Mouse (Mus musculus): ENCODE data around the gene Paics. TPM values are rescaled to one million over a fixed set of nuclear protein-coding genes. Genes with fewer than 3 reads are reported as not detected.

The Paics gene
- 48.6 TPM for polyA plus RNA-seq (2014; fragmentation: Illumina TruSeq; extraction: RNeasy Lipid Tissue Mini Kit (QIAGEN cat#74804); ENCODE audit: low replicate concordance)

DNA sequence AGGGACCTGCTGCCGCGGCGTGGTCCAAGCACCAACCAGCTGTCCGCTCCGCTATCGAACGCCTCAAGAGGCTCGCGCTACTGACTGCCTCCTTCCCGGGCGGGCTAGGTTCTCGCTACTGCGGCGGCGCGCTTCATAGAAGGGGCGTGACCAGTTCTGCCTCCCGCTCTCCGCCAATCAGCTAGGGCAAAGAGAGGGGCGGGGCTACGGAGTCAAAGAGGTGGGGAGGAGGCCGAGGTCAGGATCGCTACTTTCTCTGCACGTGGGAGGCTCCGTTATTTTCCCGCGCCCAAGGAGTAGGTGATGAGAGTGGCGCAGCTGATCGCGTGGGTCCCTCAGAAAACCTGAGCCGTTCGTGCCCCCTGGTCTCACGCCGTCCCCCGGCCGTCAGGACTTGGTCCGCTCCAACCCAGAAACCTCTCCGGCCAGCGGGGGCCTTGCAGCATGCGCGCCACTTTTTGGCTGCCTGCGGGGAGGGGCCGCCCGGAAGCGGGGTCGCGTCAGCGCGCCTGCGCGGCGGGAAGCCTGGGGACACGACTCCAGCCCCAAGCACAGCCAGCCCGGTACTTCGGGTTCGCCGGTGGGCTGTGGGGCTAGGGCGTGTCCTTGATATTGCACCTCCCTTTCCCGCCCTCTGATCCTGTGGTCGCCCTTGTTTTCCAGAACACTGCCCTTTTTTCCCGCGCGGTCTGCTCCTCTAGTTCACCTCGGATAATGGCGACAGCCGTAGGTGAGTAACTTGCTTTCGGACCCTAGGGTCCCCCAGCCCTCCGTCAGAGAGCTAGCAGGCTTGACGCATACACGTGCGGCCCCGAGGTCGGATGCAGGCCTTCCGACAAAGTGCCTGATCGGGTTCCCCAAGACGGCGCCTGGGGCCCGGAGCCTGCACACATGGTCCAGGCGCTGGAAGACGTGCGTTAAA lies at the start of gene Paics, which contains the start of gene Ppat:
Paics (plus strand) TSS at position 202 of the 922 bp plus-strand sequence.
Ppat (minus strand) TSS at position 473 of the 922 bp plus-strand sequence.

DNA sequence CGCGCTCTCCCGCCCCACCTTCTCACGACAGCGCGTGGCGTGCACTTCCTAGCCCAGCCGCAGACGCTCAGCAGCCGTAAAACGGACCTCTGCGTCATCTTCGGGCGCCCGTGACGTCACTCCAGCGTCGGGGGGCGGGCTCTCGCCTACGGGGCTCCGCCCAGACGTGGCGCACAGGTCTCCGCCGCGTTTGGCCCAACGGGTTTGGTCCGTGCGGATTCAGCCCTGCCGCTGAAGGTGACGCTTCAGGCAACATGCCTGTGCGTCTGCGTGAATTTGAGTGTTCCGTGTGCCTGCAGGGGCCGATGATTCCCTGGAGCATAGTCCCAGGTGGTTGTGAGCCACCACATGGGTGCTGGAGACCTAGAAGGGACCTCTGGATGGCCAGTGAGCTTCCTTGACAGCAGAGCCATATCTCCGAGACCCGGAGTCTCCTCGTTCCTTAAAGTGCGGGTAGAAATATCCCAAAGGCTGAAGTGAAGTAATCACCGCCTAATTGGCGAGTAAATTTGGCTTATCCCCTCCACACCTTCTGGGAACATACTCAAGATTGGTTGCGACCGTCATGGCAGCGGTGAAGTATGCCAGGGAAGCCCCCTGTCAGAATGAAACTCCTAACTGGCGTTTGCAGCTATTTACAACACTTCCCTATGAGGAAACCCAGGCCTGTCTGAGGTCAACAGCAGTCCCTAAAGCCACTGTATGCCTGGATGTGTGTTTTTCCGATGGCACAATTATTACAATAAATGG lies 45.5 kb upstream of the Paics start, which contains the start of gene Aasdh:
Aasdh (minus strand) TSS at position 110 of the 750 bp plus-strand sequence.

DNA sequence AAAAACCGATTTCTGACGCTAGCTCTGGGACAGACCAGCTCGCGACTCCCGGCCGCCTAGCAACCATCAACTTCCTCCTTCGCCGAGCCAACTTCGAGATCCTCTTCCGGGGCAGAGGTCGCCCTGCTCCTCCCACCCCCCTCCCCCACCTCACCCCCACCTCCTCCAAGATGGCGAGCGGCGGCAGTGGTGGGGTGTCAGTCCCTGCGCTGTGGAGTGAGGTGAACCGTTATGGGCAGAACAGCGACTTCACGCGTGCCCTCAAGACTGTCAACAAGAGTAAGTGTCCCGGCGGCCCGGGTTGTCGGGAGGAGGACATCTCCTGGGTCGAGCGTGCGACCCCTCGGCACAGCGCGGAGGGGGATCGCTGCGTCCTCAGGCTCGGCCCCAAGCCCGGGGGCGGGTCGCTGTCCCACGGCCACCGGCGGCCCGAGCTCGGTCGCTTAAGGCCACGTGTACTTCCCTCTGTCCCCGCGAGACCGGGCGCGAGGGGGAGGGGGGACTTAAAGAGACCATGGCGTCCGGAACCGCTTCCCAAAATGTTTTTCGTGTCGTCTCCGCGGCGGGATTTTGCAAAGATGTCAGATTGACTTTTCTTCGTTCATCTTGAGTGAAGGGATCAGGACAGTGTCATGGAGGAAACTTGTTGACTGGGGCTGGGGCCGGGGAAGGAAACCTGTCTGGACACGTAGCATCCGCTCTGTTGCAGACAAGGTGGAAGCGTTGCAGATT lies 23.6 kb downstream of the Paics start, which contains the start of gene Srp72:
Srp72 (plus strand) TSS at position 130 of the 732 bp plus-strand sequence.

DNA sequence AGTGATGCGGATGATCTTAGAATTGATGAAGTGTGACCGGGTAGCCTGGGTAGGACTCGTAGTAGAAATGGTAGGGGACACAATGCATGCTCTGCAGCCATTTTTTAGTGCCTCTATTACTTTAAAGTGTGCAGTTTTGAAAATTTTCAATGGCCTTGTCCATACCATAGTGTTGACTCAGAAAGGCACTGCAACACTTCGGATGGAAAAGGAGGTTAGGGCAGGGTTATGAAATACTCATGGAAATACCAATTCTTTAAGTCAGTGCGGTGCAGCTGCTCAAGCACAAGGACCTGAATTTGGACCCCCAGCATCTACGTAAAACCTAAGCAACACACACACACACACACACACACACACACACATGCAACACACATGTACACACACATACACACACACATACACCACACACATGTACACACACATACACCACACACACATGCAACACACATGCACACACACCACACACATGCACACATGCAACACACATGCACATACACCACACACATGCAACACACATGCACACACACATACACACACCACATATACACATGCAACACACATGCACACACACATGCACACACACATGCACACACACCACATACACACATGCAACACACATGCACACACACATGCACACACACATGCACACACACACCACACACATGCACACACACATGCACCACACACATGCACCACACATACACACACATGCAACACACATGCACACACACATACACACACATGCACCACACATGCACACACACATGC lies 53.1 kb downstream of the Paics start, which contains the start of gene Arl9:
Arl9 (plus strand) TSS at position 5 of the 771 bp plus-strand sequence.

DNA sequence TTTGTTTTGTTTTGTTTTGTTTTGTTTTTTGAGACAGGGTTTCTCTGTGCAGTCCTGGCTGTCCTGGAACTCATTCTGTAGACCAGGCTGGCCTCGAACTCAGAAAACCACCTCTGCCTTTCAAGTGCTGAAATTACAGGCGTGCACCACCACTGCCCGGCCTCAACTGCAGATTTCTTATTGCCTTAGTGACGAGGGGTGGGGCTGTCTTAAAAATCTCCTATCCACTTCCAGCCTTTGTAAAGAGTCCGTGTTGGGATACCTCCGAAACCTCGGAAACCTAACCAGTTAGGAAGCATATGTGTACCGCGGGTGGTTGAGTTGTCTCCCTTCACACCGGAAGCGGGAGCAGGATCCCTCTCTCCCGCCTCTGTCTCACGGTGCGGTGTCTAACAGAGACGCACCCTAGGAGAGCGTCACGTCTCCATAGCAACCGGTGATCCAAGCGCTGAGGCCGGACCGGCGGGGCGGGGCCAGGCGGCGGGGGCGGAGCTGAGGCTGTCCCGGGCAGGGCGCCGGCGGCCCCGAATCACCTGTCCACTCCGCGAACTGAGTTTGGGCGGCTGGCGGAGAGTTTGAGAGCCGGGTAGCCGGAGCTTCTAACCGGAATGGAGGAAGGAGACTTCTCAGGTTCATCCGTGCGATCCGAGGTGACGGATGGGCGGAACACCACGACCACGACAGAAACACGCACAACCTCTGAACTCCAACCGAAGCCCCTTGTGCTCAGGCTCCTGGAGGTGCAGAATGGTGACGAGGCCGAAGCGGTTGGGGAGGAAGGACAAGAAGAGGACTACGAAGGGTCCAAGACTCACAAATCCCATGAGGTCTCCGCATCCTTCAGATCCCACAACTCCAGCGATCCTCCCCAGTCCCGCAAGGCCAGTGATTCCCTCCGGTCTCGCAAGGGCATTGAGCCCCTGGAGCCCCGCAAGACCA lies 64.7 kb downstream of the Paics start, which contains the start of gene Thegl:
Thegl (plus strand) TSS at position 480 of the 939 bp plus-strand sequence.

Other genes starting within 250 kb of the Paics start
- gene Aasdh, start 45.8 kb upstream of the Paics start, polyA plus RNA-seq (2014; fragmentation: Illumina TruSeq; extraction: RNeasy Lipid Tissue Mini Kit (QIAGEN cat#74804); ENCODE audit: low replicate concordance), result 15.3 TPM
- gene Ppat, start 271 bp downstream of the Paics start, polyA plus RNA-seq (2014; fragmentation: Illumina TruSeq; extraction: RNeasy Lipid Tissue Mini Kit (QIAGEN cat#74804); ENCODE audit: low replicate concordance), result 14.3 TPM
- 149 TPM for gene Srp72, start 23.4 kb downstream of the Paics start, polyA plus RNA-seq (2014; fragmentation: Illumina TruSeq; extraction: RNeasy Lipid Tissue Mini Kit (QIAGEN cat#74804); ENCODE audit: low replicate concordance)
- not detected for gene Arl9, start 52.7 kb downstream of the Paics start, polyA plus RNA-seq (2014; fragmentation: Illumina TruSeq; extraction: RNeasy Lipid Tissue Mini Kit (QIAGEN cat#74804); ENCODE audit: low replicate concordance)
- not detected for gene Thegl, start 64.7 kb downstream of the Paics start, polyA plus RNA-seq (2014; fragmentation: Illumina TruSeq; extraction: RNeasy Lipid Tissue Mini Kit (QIAGEN cat#74804); ENCODE audit: low replicate concordance)
- 31.8 TPM for gene Hopx, start 163.8 kb downstream of the Paics start, polyA plus RNA-seq (2014; fragmentation: Illumina TruSeq; extraction: RNeasy Lipid Tissue Mini Kit (QIAGEN cat#74804); ENCODE audit: low replicate concordance)